Mouse (Mus musculus): ENCODE data around the gene Glipr2. TPM values are rescaled to one million over a fixed set of nuclear protein-coding genes. Genes with fewer than 3 reads are reported as not detected.

The Glipr2 gene
- polyA plus RNA-seq, 1 experiment = 9.7 TPM

GRCm38 (mm10) chr4:43982053-43982732 is 25.0 kb downstream of the Glipr2 start:
- no peaks in the 10 kb centered on the region for H3K27me3 ChIP-seq (ENCODE audit: control insufficient read depth, insufficient read depth, low read length)
- 3% methylated on average over 24 of the region's 24 CpGs for WGBS
- H3K4me3 ChIP-seq (ENCODE audit: low read depth, low read length) = peak overlapping the region; percentile 44
- no peak overlapping the region for H3K27ac ChIP-seq (ENCODE audit: insufficient read depth, low read depth, low read length)
- H3K4me1 ChIP-seq (ENCODE audit: control insufficient read depth, insufficient read depth, insufficient read length, low read length) = peaks cover 4% of the 10 kb centered on the region; the same call in 1 of the 2 replicates
- no peaks in the 10 kb centered on the region for H3K36me3 ChIP-seq (ENCODE audit: control insufficient read depth, insufficient read depth, low read length)
- TF ChIP-seq CTCF (IDR thresholded peaks at IDR 0.05; ENCODE audit: extremely low read depth, insufficient read length, insufficient replicate concordance, low read depth, low read length) (peak; percentile 95), POLR2A (IDR thresholded peaks at IDR 0.05; ENCODE audit: low read depth, low read length) (peak; percentile 35; the same call in 1 of the 2 replicates)

GRCm38 (mm10) chr4:43983181-43983580 is 26.0 kb downstream of the Glipr2 start, which contains the start of gene Ccin:
Gene Ccin (plus strand): TSS chr4:43983483.
- H3K27me3 ChIP-seq (ENCODE audit: control insufficient read depth, insufficient read depth, low read length) = no peaks in the 10 kb centered on the region
- peak within 1 kb of the TSS; percentile 44 for H3K4me3 ChIP-seq (ENCODE audit: low read depth, low read length)
- no peak for TF ChIP-seq POLR2A (IDR thresholded peaks at IDR 0.05; ENCODE audit: low read depth, low read length)
- TF ChIP-seq CTCF (IDR thresholded peaks at IDR 0.05; ENCODE audit: extremely low read depth, insufficient read length, insufficient replicate concordance, low read depth, low read length) = no peak
- H3K27ac ChIP-seq (ENCODE audit: insufficient read depth, low read depth, low read length) = no peak within 1 kb of the TSS
- WGBS = 79% methylated on average over 11 of the region's 11 CpGs
- no peaks in the 10 kb centered on the region for H3K36me3 ChIP-seq (ENCODE audit: control insufficient read depth, insufficient read depth, low read length)
- H3K4me1 ChIP-seq (ENCODE audit: control insufficient read depth, insufficient read depth, insufficient read length, low read length) = peaks cover 4% of the 10 kb centered on the region; the same call in 1 of the 2 replicates

- Histone ChIP-seq H3K4me1 (ENCODE audit: control insufficient read depth, insufficient read depth, insufficient read length, low read length) (peaks cover 2% of the 10 kb centered on the region; the same call in 1 of the 2 replicates), H3K4me3 (ENCODE audit: low read depth, low read length) (no peak overlapping the region), H3K36me3 (ENCODE audit: control insufficient read depth, insufficient read depth, low read length) (no peaks in the 10 kb centered on the region), H3K27ac (ENCODE audit: insufficient read depth, low read depth, low read length) (no peak overlapping the region), H3K27me3 (ENCODE audit: control insufficient read depth, insufficient read depth, low read length) (no peaks in the 10 kb centered on the region)
- WGBS = 93% methylated on average over 22 of the region's 22 CpGs
- TF ChIP-seq POLR2A (IDR thresholded peaks at IDR 0.05; ENCODE audit: low read depth, low read length) (no peak), CTCF (IDR thresholded peaks at IDR 0.05; ENCODE audit: extremely low read depth, insufficient read length, insufficient replicate concordance, low read depth, low read length) (no peak)
Measured at GRCm38 (mm10) chr4:43983756-43984155, 26.6 kb downstream of the Glipr2 start.

- 91% methylated on average over 19 of the region's 19 CpGs for WGBS
- Histone ChIP-seq H3K36me3 (ENCODE audit: control insufficient read depth, insufficient read depth, low read length) (no peaks in the 10 kb centered on the region), H3K27me3 (ENCODE audit: control insufficient read depth, insufficient read depth, low read length) (no peaks in the 10 kb centered on the region), H3K4me1 (ENCODE audit: control insufficient read depth, insufficient read depth, insufficient read length, low read length) (peaks cover 2% of the 10 kb centered on the region; the same call in 1 of the 2 replicates), H3K4me3 (ENCODE audit: low read depth, low read length) (no peak overlapping the region), H3K27ac (ENCODE audit: insufficient read depth, low read depth, low read length) (no peak overlapping the region)
- TF ChIP-seq POLR2A (IDR thresholded peaks at IDR 0.05; ENCODE audit: low read depth, low read length) = no peak
- no peak for TF ChIP-seq CTCF (IDR thresholded peaks at IDR 0.05; ENCODE audit: extremely low read depth, insufficient read length, insufficient replicate concordance, low read depth, low read length)
Measured at GRCm38 (mm10) chr4:43984326-43984725, 27.1 kb downstream of the Glipr2 start.

GRCm38 (mm10) chr4:43988976-43989375 is 31.8 kb downstream of the Glipr2 start:
- no peak overlapping the region for H3K27ac ChIP-seq (ENCODE audit: insufficient read depth, low read depth, low read length)
- H3K36me3 ChIP-seq (ENCODE audit: control insufficient read depth, insufficient read depth, low read length) = no peaks in the 10 kb centered on the region
- 93% methylated on average over 3 of the region's 3 CpGs for WGBS
- H3K4me3 ChIP-seq (ENCODE audit: low read depth, low read length) = no peak overlapping the region
- TF ChIP-seq CTCF (IDR thresholded peaks at IDR 0.05; ENCODE audit: extremely low read depth, insufficient read length, insufficient replicate concordance, low read depth, low read length) = no peak
- no peak for TF ChIP-seq POLR2A (IDR thresholded peaks at IDR 0.05; ENCODE audit: low read depth, low read length)
- no peaks in the 10 kb centered on the region for H3K4me1 ChIP-seq (ENCODE audit: control insufficient read depth, insufficient read depth, insufficient read length, low read length)
- no peaks in the 10 kb centered on the region for H3K27me3 ChIP-seq (ENCODE audit: control insufficient read depth, insufficient read depth, low read length)

GRCm38 (mm10) chr4:43993072-43993471 is 35.9 kb downstream of the Glipr2 start:
- Histone ChIP-seq H3K27me3 (ENCODE audit: control insufficient read depth, insufficient read depth, low read length) (no peaks in the 10 kb centered on the region), H3K4me3 (ENCODE audit: low read depth, low read length) (no peak overlapping the region), H3K27ac (ENCODE audit: insufficient read depth, low read depth, low read length) (no peak overlapping the region), H3K4me1 (ENCODE audit: control insufficient read depth, insufficient read depth, insufficient read length, low read length) (no peaks in the 10 kb centered on the region), H3K36me3 (ENCODE audit: control insufficient read depth, insufficient read depth, low read length) (no peaks in the 10 kb centered on the region)
- TF ChIP-seq POLR2A (IDR thresholded peaks at IDR 0.05; ENCODE audit: low read depth, low read length) = no peak
- no peak for TF ChIP-seq CTCF (IDR thresholded peaks at IDR 0.05; ENCODE audit: extremely low read depth, insufficient read length, insufficient replicate concordance, low read depth, low read length)
- 94% methylated on average over 11 of the region's 11 CpGs for WGBS

- 78% methylated on average over 2 of the region's 2 CpGs for WGBS
- H3K4me1 ChIP-seq (ENCODE audit: control insufficient read depth, insufficient read depth, insufficient read length, low read length) = no peaks in the 10 kb centered on the region
- no peaks in the 10 kb centered on the region for H3K27me3 ChIP-seq (ENCODE audit: control insufficient read depth, insufficient read depth, low read length)
- no peak overlapping the region for H3K4me3 ChIP-seq (ENCODE audit: low read depth, low read length)
- no peak overlapping the region for H3K27ac ChIP-seq (ENCODE audit: insufficient read depth, low read depth, low read length)
- H3K36me3 ChIP-seq (ENCODE audit: control insufficient read depth, insufficient read depth, low read length) = no peaks in the 10 kb centered on the region
- no peak for TF ChIP-seq CTCF (IDR thresholded peaks at IDR 0.05; ENCODE audit: extremely low read depth, insufficient read length, insufficient replicate concordance, low read depth, low read length)
Measured at GRCm38 (mm10) chr4:43994342-43994741, 37.1 kb downstream of the Glipr2 start.

Data from small intestine, adult 2 months (tissue).